In genomic region chr17:35737743-35738142, GRCm38 (mm10) we compare ENCODE assay signal across 7 mouse cellular contexts. TPM values are rescaled to one million over a fixed set of nuclear protein-coding genes. Genes with fewer than 3 reads are reported as not detected.
DNase-seq lines count a peak whose midpoint lies in the region; ATAC-seq lines count a peak whose summit lies in the region.

No protein-coding gene starts in this region.

- H3K9ac ChIP-seq in intestine, embryonic 14.5 days (ENCODE audit: low read length), result no peak overlapping the region

- no peak overlapping the region for H3K4me3 ChIP-seq in intestine, embryonic 14.5 days (ENCODE audit: low read depth, low read length)

- peak overlapping the region; percentile 24; the same call in 1 of the 2 replicates for H3K4me2 ChIP-seq in intestine, embryonic 14.5 days (ENCODE audit: low read length)

- H3K36me3 ChIP-seq in intestine, embryonic 14.5 days (ENCODE audit: control insufficient read depth, insufficient read depth, low read length), result no peaks in the 10 kb centered on the region

- H3K27me3 ChIP-seq in intestine, embryonic 14.5 days (replicated peaks; ENCODE audit: control insufficient read depth, insufficient read depth, low read length), result no peaks in the 10 kb centered on the region

- H3K27ac ChIP-seq in intestine, embryonic 14.5 days (ENCODE audit: low read depth), result no peak overlapping the region

- WGBS in intestine, embryonic 14.5 days, result 11% methylated on average over 12 of the region's 12 CpGs

- ATAC-seq in intestine, embryonic 14.5 days (replicated peaks; ENCODE audit: low FRiP score, low TSS enrichment, low read depth), result 0 out of 2 replicates have a peak, but pooled peaks have one; percentile 37

- peaks cover 6% of the 10 kb centered on the region; the same call in 1 of the 2 replicates for H3K4me1 ChIP-seq in intestine, embryonic 14.5 days (replicated peaks; ENCODE audit: control insufficient read depth, insufficient read depth, low read length)

- no peaks in the 10 kb centered on the region for H3K9me3 ChIP-seq in intestine, embryonic 14.5 days (ENCODE audit: control insufficient read depth, low read length)

- DNase-seq in adrenal gland, adult (ENCODE audit: inconsistent age in 2 of 2, low spot score in 1 of 2), result peak; percentile 83 to 95
- peak; percentile 92 for DNase-seq in embryo, embryonic 10.5 days (ENCODE audit: low spot score)
- peak; percentile 75 for DNase-seq in gastrocnemius, postnatal 25 days
- peak; percentile 84 for DNase-seq in intestine, embryonic 14.5 days (ENCODE audit: low spot score)
- DNase-seq in left cerebral cortex, postnatal 10 days (ENCODE audit: extremely low spot score in 1 of 2, low spot score in 2 of 2), result peak; percentile 64 to 83
- peak; percentile 90 for DNase-seq in mesoderm, embryonic 11.5 days (ENCODE audit: low read depth, low spot score)
- peak; percentile 74 for DNase-seq in right cerebral cortex, postnatal 4 days

- intact Hi-C loops in left cerebral cortex, postnatal 10 days (cut with DNase I), result loop anchor here (5.0 kb wide), 2 partner anchors 100 to 155 kb away; no protein-coding TSS in a partner anchor

RNA-seq across cellular contexts. Expression of gene Ddr1, which starts 33.3 kb away (rescaled TPM):
- 10 to 100 TPM; 14.1 to 16.1 TPM for total RNA-seq in gastrocnemius, postnatal 25 days (2021)
- 44.6 and 45.1 TPM in 2 replicates for polyA plus RNA-seq in intestine, embryonic 14.5 days (2014; fragmentation: Nextera tagmentation; extraction: Ambion mirVana)
- total RNA-seq in left cerebral cortex, postnatal 10 days (2021), result 10 to 100 TPM; 39.6 to 40.1 TPM
